Mouse (Mus musculus) adrenal gland, postnatal 36 days (tissue): ENCODE data around the gene Ccdc146. TPM values are rescaled to one million over a fixed set of nuclear protein-coding genes. Genes with fewer than 3 reads are reported as not detected.

Experiments
- DNase-seq, 2 experiments: peaks; one replicate each; pipeline ENCODE4 v3.0.0; 2021; ENCODE audit warnings: mixed read lengths in 1 of 2
- total RNA-seq, 2 experiments: library from RNA; stranded (reverse); gene quantifications; 2 replicates each; pipeline ENCODE4 v1.2.3; 2021

The Ccdc146 gene
- total RNA-seq, 2 experiments from 2014 or later = 0.13 to 0.17 TPM

GRCm38 (mm10) chr5:21263202-21264055, 161.0 kb downstream of the Ccdc146 start:
- peak; percentile 46 to 47 for DNase-seq

- DNase-seq = no peak
Observed at GRCm38 (mm10) chr5:21261202-21261844, 163.2 kb downstream of the Ccdc146 start.

GRCm38 (mm10) chr5:21260746-21261145, 163.7 kb downstream of the Ccdc146 start:
- no peak for DNase-seq

GRCm38 (mm10) chr5:21257806-21258205, 166.7 kb downstream of the Ccdc146 start:
- no peak for DNase-seq

- no peak for DNase-seq
Observed at GRCm38 (mm10) chr5:21257126-21257525, 167.4 kb downstream of the Ccdc146 start.

GRCm38 (mm10) chr5:21255551-21256132, 168.8 kb downstream of the Ccdc146 start:
- no peak for DNase-seq

GRCm38 (mm10) chr5:21254731-21255525, 169.5 kb downstream of the Ccdc146 start:
- no peak for DNase-seq

GRCm38 (mm10) chr5:21248834-21249233, 175.6 kb downstream of the Ccdc146 start:
- no peak for DNase-seq

GRCm38 (mm10) chr5:21247916-21248315, 176.6 kb downstream of the Ccdc146 start:
- DNase-seq = no peak

- DNase-seq = peak; percentile 66 to 67
Observed at GRCm38 (mm10) chr5:21246794-21247193, 177.7 kb downstream of the Ccdc146 start.

- DNase-seq = no peak
Observed at GRCm38 (mm10) chr5:21245241-21245640, 179.2 kb downstream of the Ccdc146 start.

GRCm38 (mm10) chr5:21244575-21244974, 179.9 kb downstream of the Ccdc146 start:
- no peak for DNase-seq

Other genes with a start within 250 kb of the Ccdc146 start
- 1 to 10 TPM; 4.4 TPM for gene Gsap, start 238.4 kb downstream of the Ccdc146 start, total RNA-seq
- 10 to 100 TPM in 1 of 2 experiments, 1 to 10 TPM in 1; 5.8 to 10.1 TPM for gene Fgl2, start 52.0 kb downstream of the Ccdc146 start, total RNA-seq
- gene Fam185a, start 281 bp upstream of the Ccdc146 start, total RNA-seq = 10 to 100 TPM; 15.1 to 15.9 TPM
- gene Lrrc17, start 118.9 kb upstream of the Ccdc146 start, total RNA-seq = 1 to 10 TPM; 2.8 TPM
- not detected for gene Fbxl13, start 221.0 kb upstream of the Ccdc146 start, total RNA-seq
- 10 to 100 TPM; 11.4 to 28.0 TPM for gene Armc10, start 221.1 kb upstream of the Ccdc146 start, total RNA-seq